Mouse (Mus musculus) cerebellum, adult 2 months (tissue): ENCODE results near the gene Myh9.

Source experiments
- CTCF ChIP-seq: fragments of 200-500 bp; IDR thresholded peaks from 2 replicates; pipeline ENCODE4 v1.5.1; 2011; ENCODE audit warnings: low read depth, mild to moderate bottlenecking, control low read depth, low read length, moderate library complexity, borderline replicate concordance; ENCODE audit not compliant: insufficient read depth
- POLR2A ChIP-seq: fragments of 200-500 bp; IDR thresholded peaks from 2 replicates; pipeline ENCODE4 v1.6.1; 2011; ENCODE audit warnings: low read length, control low read depth, borderline replicate concordance; ENCODE audit not compliant: insufficient read depth

DNA sequence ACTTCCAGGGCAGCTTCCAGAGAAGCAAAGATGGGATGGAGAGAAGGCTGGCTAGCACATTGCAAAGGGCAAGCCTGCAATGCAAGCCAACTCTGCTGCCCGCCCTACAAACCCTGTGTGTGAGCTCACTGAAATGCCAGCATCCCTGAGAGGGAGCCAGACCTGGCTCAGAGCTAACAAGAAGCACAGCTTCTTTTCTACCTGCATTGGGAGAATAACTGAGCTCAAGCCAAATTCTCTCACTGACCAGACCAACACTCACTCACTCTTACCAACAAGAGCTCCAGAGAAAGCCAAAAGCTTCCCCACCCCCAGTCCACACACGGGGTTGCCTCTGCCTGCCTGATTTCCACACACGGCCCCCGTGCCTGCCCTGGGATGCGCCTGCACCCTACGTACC is 37.5 kb downstream of the Myh9 start:
- no peak for TF ChIP-seq POLR2A
- TF ChIP-seq CTCF = no peak
